Mouse (Mus musculus) midbrain, embryonic 16.5 days (tissue): Measurements from ENCODE around the gene Slc2a5. TPM values are rescaled to one million over a fixed set of nuclear protein-coding genes. Genes with fewer than 3 reads are reported as not detected.

Experiments
- ATAC-seq: fragments of 200-750 bp; cut with Nextera tagmentation; 2 replicates; pipeline ENCODE4 v1.8.0; 2017; ENCODE audit warnings: moderate TSS enrichment
- H3K27ac ChIP-seq: fragments of 300-500 bp; sonication (generic); 2 replicates; pipeline ENCODE4 v1.5.1; 2014; ENCODE audit warnings: mild to moderate bottlenecking, low read length, mixed read lengths
- H3K27me3 ChIP-seq: fragments of 300-500 bp; sonication (generic); 2 replicates; pipeline ENCODE4 v1.6.1; 2014; ENCODE audit warnings: low read depth, low read length, mixed read lengths; ENCODE audit not compliant: control insufficient read depth, insufficient read depth
- H3K36me3 ChIP-seq: fragments of 300-500 bp; sonication (generic); 2 replicates; pipeline ENCODE4 v1.6.1; 2014; ENCODE audit warnings: mild to moderate bottlenecking, low read length, moderate library complexity, mixed read lengths; ENCODE audit not compliant: control insufficient read depth, insufficient read depth
- H3K4me1 ChIP-seq: fragments of 300-500 bp; sonication (generic); 2 replicates; pipeline ENCODE4 v1.6.1; 2014; ENCODE audit warnings: mild to moderate bottlenecking, low read length, mixed read lengths; ENCODE audit not compliant: control insufficient read depth, insufficient read depth
- H3K4me2 ChIP-seq: fragments of 300-500 bp; sonication (generic); 2 replicates; pipeline ENCODE4 v1.6.1; 2014; ENCODE audit warnings: mild to moderate bottlenecking, low read length, mixed read lengths
- H3K4me3 ChIP-seq: fragments of 300-500 bp; sonication (generic); 2 replicates; pipeline ENCODE4 v1.5.1; 2014; ENCODE audit warnings: low read depth, mild to moderate bottlenecking, low read length, moderate library complexity, mixed read lengths
- H3K9ac ChIP-seq: fragments of 300-500 bp; sonication (generic); 2 replicates; pipeline ENCODE4 v1.6.1; 2014; ENCODE audit warnings: low read depth, low read length, mixed read lengths
- H3K9me3 ChIP-seq: fragments of 300-500 bp; sonication (generic); replicated peaks from 2 replicates; pipeline ENCODE4 v1.6.1; 2014; ENCODE audit warnings: mild to moderate bottlenecking, low read length, mixed read lengths; ENCODE audit not compliant: control insufficient read depth, poor library complexity, severe bottlenecking
- WGBS: fragments of 180-500 bp; shearing (Covaris S2); extraction: QIAGEN DNeasy Blood & Tissue Kit; methylation state at CpG from one replicate; pipeline ENCODE4 v1.1.7; 2014; 5-methylcytosine and 5-hydroxymethylcytosine counted together
- polyA plus RNA-seq: library from polyadenylated mRNA; unstranded; fragments of >200 nt; fragmentation: Nextera tagmentation; extraction: Ambion mirVana; gene quantifications from 2 replicates; pipeline ENCODE4 v1.2.1, GENCODE M21; 2015

The Slc2a5 gene
- polyA plus RNA-seq, 1 experiment from 2014 or later, result 2.9 TPM

DNA sequence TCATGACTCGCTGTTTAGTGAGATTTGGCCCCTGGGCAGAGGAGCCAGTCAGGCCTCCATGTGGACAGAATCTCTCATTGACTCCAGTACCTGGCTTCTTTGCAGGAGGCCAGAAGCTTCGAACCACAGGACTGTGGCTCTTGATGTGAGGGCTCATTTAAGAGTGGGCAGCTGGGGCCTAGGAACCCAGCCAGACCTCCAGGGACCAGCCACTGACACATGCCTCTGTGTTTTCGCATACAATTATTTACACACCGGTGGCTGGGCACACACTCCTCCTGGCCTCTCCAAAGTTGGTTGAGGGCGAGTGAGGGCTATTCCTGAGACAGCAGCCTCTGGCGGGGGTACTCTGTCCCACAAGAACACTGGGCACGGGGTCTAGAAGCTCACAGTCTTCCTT is 21.3 kb downstream of the Slc2a5 start:
- Histone ChIP-seq H3K27ac (no peak overlapping the region), H3K27me3 (no peaks in the 10 kb centered on the region), H3K4me1 (no peaks in the 10 kb centered on the region; the same call in 1 of the 2 replicates), H3K36me3 (no peaks in the 10 kb centered on the region), H3K9me3 (no peaks in the 10 kb centered on the region), H3K4me2 (no peak overlapping the region), H3K4me3 (no peak overlapping the region), H3K9ac (no peak overlapping the region)
- WGBS, result 67% methylated on average over 7 of the region's 7 CpGs
- no peak for ATAC-seq

DNA sequence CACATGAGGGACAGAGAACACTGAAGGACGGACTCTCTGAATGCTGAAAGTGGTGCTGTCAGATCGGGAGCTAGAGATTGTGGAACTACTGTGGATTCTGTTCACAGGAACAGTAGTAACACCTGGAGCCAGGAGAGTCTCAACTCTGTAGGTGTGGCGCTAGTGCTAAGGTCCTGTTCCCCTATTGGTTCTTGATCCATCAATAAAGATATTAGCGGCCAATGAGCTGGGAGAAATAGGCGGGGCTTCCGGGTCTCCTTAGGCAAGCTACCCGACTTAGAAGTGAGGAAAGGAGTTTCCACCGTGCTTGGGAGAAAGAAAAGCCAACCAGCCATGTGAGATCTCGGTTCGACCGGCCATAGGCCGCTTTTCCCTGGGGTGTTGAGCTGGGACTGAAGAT is 25.2 kb downstream of the Slc2a5 start:
- Histone ChIP-seq H3K9me3 (no peaks in the 10 kb centered on the region), H3K27me3 (no peaks in the 10 kb centered on the region), H3K4me2 (no peak overlapping the region), H3K27ac (no peak overlapping the region), H3K4me3 (no peak overlapping the region), H3K36me3 (no peaks in the 10 kb centered on the region), H3K4me1 (no peaks in the 10 kb centered on the region), H3K9ac (no peak overlapping the region)
- WGBS, result 19% methylated on average over 12 of the region's 12 CpGs
- no peak for ATAC-seq

DNA sequence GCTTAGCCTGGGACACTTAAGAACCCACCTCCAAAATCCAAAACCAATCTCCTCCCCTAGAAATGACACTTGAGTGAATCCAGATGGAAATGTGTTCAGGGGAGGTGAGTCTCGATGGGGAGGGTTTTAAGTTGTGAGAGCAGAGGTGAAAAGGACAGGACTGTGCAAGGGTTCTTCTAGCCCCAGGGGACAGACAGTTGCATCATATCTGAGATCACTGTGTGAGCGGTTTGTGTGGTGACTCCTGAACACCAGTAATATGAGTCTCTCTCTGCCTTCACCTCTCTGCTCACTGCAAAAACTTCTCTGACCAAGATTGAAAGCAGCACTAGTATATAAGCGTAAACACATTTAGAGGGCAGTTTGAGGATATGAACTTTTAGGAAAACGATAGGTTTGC is 27.2 kb downstream of the Slc2a5 start:
- no peaks in the 10 kb centered on the region for H3K27me3 ChIP-seq
- no peak overlapping the region for H3K4me2 ChIP-seq
- H3K9me3 ChIP-seq, result no peaks in the 10 kb centered on the region
- no peak for ATAC-seq
- H3K27ac ChIP-seq, result no peak overlapping the region
- no peaks in the 10 kb centered on the region for H3K36me3 ChIP-seq
- H3K9ac ChIP-seq, result no peak overlapping the region
- WGBS, result 86% methylated on average over 4 of the region's 4 CpGs
- H3K4me3 ChIP-seq, result no peak overlapping the region
- H3K4me1 ChIP-seq, result no peaks in the 10 kb centered on the region

DNA sequence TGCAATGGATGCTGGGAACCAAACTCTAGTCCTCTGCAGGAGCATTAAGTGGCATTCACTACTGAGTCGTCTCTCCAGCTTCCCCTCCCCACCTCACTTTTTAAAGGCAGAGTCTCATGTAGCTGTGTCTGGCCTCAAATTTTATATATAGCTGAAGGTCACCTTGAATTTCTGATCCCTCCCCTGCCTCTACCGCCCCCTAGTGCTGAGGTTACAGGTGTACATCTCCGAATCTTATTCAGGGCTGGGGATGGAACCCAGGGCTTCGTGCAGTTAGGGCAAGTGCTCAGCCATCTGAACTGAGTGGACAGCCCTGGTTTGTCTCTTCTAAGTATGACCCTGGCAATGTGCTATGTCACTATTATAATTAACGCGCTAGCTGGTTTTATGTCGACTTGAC is 32.0 kb downstream of the Slc2a5 start:
- H3K27ac ChIP-seq, result no peak overlapping the region
- no peaks in the 10 kb centered on the region for H3K9me3 ChIP-seq
- H3K4me2 ChIP-seq, result no peak overlapping the region
- no peaks in the 10 kb centered on the region for H3K27me3 ChIP-seq
- H3K4me1 ChIP-seq, result no peaks in the 10 kb centered on the region
- H3K36me3 ChIP-seq, result no peaks in the 10 kb centered on the region
- no peak overlapping the region for H3K4me3 ChIP-seq
- no peak for ATAC-seq
- 81% methylated on average over 7 of the region's 7 CpGs for WGBS
- H3K9ac ChIP-seq, result no peak overlapping the region

DNA sequence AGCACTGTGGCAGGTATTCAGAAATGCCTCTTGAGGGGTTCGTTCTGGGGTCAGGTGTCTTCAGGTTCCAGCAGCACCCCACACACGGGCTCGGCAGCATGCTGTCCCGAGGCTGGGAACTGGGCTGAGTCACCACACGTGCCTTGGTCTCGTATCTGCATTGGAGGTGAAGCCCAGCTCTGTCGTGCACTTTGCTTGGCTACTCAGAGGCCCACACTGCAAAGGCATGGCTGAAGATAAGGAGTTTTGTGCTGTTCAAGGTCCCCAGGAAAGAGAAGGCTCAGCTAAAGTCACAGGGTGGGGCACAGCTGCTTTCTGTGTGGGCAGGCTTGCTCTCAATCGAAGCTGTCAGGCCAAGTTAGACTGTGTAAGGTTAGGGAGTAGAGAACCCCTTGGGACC is 33.4 kb downstream of the Slc2a5 start:
- Histone ChIP-seq H3K4me3 (no peak overlapping the region), H3K27me3 (no peaks in the 10 kb centered on the region), H3K9ac (no peak overlapping the region), H3K4me2 (no peak overlapping the region), H3K36me3 (no peaks in the 10 kb centered on the region), H3K27ac (no peak overlapping the region), H3K9me3 (no peaks in the 10 kb centered on the region), H3K4me1 (no peaks in the 10 kb centered on the region)
- ATAC-seq, result no peak
- WGBS, result 91% methylated on average over 8 of the region's 8 CpGs

DNA sequence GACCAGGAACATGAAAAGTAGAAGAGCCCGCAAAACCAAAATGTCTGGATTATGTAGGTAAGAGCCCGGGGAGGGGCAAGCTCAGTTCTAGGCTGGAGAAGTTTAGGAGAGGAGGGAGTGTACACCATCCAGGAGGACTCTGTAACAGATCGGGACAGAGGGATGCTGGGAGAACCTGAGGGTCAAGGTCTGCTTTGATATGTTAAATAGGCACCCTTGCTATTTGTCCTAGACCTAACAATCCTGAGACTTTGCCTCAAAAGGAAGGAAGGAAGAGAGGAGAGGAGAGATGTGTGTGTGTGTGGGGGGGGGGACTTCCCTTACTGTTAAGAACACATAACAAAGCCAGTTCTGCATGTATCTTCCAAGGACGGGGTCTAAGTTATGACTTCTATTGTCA is 36.2 kb downstream of the Slc2a5 start:
- H3K9me3 ChIP-seq, result no peaks in the 10 kb centered on the region
- H3K4me3 ChIP-seq, result no peak overlapping the region
- H3K36me3 ChIP-seq, result no peaks in the 10 kb centered on the region
- no peaks in the 10 kb centered on the region for H3K27me3 ChIP-seq
- no peak overlapping the region for H3K4me2 ChIP-seq
- no peak for ATAC-seq
- H3K9ac ChIP-seq, result no peak overlapping the region
- H3K27ac ChIP-seq, result no peak overlapping the region
- 88% methylated on average over 4 of the region's 4 CpGs for WGBS
- no peaks in the 10 kb centered on the region for H3K4me1 ChIP-seq

DNA sequence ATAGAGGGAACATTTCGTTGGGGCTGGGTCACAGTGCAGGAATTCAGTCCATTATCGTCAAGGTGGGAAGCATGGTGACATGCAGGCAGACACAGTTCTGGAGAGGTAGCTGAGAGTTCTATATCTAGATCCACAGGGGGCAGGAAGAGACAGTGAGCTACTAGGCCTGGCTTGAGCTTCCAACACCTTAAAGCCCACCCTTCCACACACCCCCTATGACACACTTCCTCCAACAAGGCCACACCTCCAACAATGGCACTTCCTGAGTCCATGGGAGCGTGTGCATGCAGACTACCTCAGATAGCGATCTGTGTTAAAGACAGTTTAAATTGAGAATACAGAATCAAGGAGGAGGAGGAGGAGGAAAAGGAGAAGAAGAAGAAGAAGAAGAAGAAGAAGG is 36.6 kb downstream of the Slc2a5 start:
- no peak overlapping the region for H3K27ac ChIP-seq
- no peaks in the 10 kb centered on the region for H3K4me1 ChIP-seq
- WGBS, result 95% methylated on average over 4 of the region's 4 CpGs
- no peak overlapping the region for H3K9ac ChIP-seq
- H3K4me2 ChIP-seq, result no peak overlapping the region
- no peak for ATAC-seq
- H3K36me3 ChIP-seq, result no peaks in the 10 kb centered on the region
- no peak overlapping the region for H3K4me3 ChIP-seq
- no peaks in the 10 kb centered on the region for H3K27me3 ChIP-seq
- H3K9me3 ChIP-seq, result no peaks in the 10 kb centered on the region

DNA sequence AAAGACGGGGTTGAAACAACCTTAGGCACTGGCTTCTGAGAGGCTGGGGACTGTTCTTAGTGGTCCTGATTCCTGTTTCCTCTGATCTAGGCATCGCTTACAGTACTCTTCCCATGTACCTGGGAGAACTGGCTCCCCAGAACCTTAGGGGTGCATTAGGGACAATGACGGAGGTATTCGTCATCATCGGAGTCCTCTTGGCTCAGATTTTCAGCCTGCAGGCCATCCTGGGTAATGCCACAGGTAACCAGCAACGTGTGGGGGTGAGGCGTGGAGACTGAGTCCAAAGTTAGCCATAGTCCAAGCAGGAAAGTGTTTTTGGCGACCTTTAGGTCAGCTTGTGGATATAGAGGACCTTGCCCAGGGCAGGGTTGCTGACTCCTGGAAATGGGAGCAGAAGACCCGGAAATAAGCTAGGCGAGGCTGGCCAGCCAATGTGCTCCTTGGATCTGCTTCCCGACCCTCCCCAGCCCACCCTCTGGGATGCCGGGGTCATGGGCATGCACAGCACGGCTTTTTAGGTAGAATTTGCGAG is 38.3 kb downstream of the Slc2a5 start:
- no peaks in the 10 kb centered on the region for H3K9me3 ChIP-seq
- 72% methylated on average over 14 of the region's 14 CpGs for WGBS
- no peak for ATAC-seq
- H3K4me1 ChIP-seq, result no peaks in the 10 kb centered on the region
- no peaks in the 10 kb centered on the region for H3K27me3 ChIP-seq
- H3K36me3 ChIP-seq, result no peaks in the 10 kb centered on the region
- no peak overlapping the region for H3K4me2 ChIP-seq
- H3K27ac ChIP-seq, result no peak overlapping the region
- no peak overlapping the region for H3K4me3 ChIP-seq
- no peak overlapping the region for H3K9ac ChIP-seq

DNA sequence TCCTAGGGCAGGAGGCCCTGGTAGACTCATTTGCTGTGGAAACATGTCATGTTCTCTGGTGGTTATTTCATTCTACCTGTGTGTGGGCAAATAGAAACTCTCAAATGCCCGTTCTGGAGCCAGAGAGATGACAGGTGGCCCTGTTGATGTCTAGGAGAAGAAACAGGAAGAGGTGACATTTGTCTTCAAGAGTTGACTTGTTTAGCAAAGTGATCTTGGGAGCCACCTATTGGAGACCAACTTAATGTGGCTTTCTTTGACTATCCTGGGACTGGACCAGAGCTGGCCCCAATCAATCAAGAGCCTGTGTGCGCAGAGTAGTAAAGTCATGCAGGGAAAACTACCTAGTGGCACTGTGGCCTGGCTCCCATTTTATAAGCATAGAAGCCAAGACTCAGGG is 40.4 kb downstream of the Slc2a5 start:
- H3K4me3 ChIP-seq, result no peak overlapping the region
- no peak overlapping the region for H3K27ac ChIP-seq
- no peaks in the 10 kb centered on the region for H3K9me3 ChIP-seq
- 81% methylated on average over 2 of the region's 2 CpGs for WGBS
- ATAC-seq, result no peak
- H3K4me1 ChIP-seq, result no peaks in the 10 kb centered on the region
- no peak overlapping the region for H3K9ac ChIP-seq
- no peaks in the 10 kb centered on the region for H3K27me3 ChIP-seq
- H3K36me3 ChIP-seq, result no peaks in the 10 kb centered on the region
- no peak overlapping the region for H3K4me2 ChIP-seq
